Mouse (Mus musculus) forebrain, postnatal 0 days (tissue): Measurements from ENCODE around the gene Cd5. TPM values are rescaled to one million over a fixed set of nuclear protein-coding genes. Genes with fewer than 3 reads are reported as not detected.

Experiments
- ATAC-seq: fragments of 200-750 bp; cut with Nextera tagmentation; 2 replicates; pipeline ENCODE4 v1.8.0; 2017; ENCODE audit warnings: mild to moderate bottlenecking, moderate library complexity
- DNase-seq: peaks from one replicate; pipeline ENCODE4 v3.0.0-alpha.2; 2015
- H3K27ac ChIP-seq: fragments of 300-500 bp; sonication (generic); 2 replicates; pipeline ENCODE4 v1.5.1; 2014; ENCODE audit warnings: low read depth, mild to moderate bottlenecking, antibody characterized with exemption, low read length, moderate library complexity, mixed read lengths
- H3K27me3 ChIP-seq: fragments of 300-500 bp; sonication (generic); 2 replicates; pipeline ENCODE4 v1.6.1; 2014; ENCODE audit warnings: mild to moderate bottlenecking, low read length, mixed read lengths; ENCODE audit not compliant: insufficient read depth
- H3K36me3 ChIP-seq: fragments of 300-500 bp; sonication (generic); 2 replicates; pipeline ENCODE4 v1.6.1; 2014; ENCODE audit warnings: mild to moderate bottlenecking, moderate library complexity; ENCODE audit not compliant: insufficient read depth
- H3K4me1 ChIP-seq: fragments of 300-500 bp; sonication (generic); 2 replicates; pipeline ENCODE4 v1.6.1; 2014; ENCODE audit warnings: antibody characterized with exemption; ENCODE audit not compliant: insufficient read depth
- H3K4me2 ChIP-seq: fragments of 300-500 bp; sonication (generic); 2 replicates; pipeline ENCODE4 v1.6.1; 2014; ENCODE audit warnings: low read depth, mild to moderate bottlenecking, moderate library complexity
- H3K4me3 ChIP-seq: fragments of 300-500 bp; sonication (generic); 2 replicates; pipeline ENCODE4 v1.5.1; 2014; ENCODE audit warnings: low read depth, low read length, mixed read lengths
- H3K9ac ChIP-seq: fragments of 300-500 bp; sonication (generic); 2 replicates; pipeline ENCODE4 v1.6.1; 2014; ENCODE audit warnings: mild to moderate bottlenecking
- H3K9me3 ChIP-seq: fragments of 300-500 bp; sonication (generic); 2 replicates; pipeline ENCODE4 v1.6.1; 2016; ENCODE audit warnings: low read length
- CTCF ChIP-seq: sonication (generic); IDR thresholded peaks from 2 replicates; pipeline ENCODE4 v1.5.1; 2016; ENCODE audit warnings: antibody characterized with exemption, control low read depth, low read depth
- WGBS: fragments of 180-500 bp; shearing (Covaris S2); extraction: QIAGEN DNeasy Blood & Tissue Kit; methylation state at CpG from one replicate; pipeline ENCODE4 v1.1.7; 2014; 5-methylcytosine and 5-hydroxymethylcytosine counted together
- polyA plus RNA-seq: library from polyadenylated mRNA; unstranded; fragments of >200 nt; fragmentation: Nextera tagmentation; extraction: Ambion mirVana; gene quantifications from 2 replicates; pipeline ENCODE4 v1.2.1, GENCODE M21; 2015
- total RNA-seq: library from RNA; depleted of rRNA; stranded (reverse); fragments of >200 nt; gene quantifications from 2 replicates; pipeline ENCODE4 v1.2.3, GENCODE M21; 2014

Gene Cd5
- total and polyA plus RNA-seq, 2 experiments from 2014 or later: 0.10 to 0.52 TPM

DNA sequence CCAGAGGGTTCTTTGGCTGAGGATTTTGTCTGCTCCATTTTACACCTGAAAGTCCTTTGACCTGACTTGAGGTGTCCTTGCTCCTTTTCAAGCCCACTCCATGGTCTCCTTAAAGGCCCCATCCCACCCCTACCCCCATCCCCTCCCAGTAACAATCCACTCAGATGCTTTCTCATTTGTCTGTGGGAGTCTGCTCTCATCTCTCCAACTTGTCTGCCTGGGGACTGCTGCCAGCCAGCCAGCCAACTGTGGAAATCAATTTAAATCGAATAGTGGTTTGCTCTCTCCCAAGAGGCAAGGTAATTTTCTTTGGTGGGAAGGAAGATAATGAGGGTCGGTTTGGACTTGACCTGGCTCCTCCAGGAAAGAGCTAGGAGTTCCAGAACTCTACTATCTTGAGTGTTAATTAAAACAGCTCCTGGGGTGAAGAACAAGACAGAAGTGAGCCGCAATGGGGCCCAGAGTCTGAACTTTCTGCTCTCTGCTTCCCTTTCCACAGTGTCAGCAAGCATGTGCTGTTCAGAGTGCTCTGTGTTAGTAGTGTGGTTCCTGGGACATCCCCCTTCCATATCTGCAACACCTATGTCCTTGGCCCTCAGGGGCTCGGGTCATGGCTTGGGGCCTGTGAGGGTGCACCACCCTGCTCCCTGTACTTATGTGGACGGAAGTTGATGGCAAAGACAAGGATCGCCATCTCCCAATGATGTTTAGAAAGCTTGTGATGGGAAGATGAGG, 30.1 kb upstream of the Cd5 start:
- Histone ChIP-seq H3K4me2 (no peak overlapping the region), H3K36me3 (no peaks in the 10 kb centered on the region), H3K27me3 (no peaks in the 10 kb centered on the region), H3K4me1 (no peaks in the 10 kb centered on the region), H3K4me3 (no peak overlapping the region), H3K9me3 (no peaks in the 10 kb centered on the region), H3K27ac (no peak overlapping the region), H3K9ac (no peak overlapping the region)
- TF ChIP-seq CTCF: no peak
- WGBS: 63% methylated on average over 6 of the region's 6 CpGs
- DNase-seq (no peak), ATAC-seq (no peak)

DNA sequence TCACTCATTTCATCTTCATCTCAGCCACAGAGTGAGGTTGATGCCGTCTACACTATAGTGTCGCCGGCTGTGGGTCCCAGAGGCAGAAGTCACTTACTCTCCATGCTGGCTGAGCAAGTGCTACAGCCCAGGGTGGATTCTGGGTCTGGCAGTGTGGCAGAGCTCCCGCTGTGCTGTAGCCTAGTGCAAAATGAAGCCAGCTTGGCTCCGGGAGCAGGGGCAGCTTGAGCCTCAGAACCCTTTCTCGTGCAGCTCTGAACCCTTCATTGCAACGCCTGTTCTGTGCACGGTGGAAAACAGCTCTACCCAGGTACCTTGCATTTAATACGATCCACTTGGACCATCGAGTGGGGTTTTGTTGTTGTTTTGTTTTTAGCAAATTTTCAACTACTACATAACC, 28.8 kb upstream of the Cd5 start:
- no peak overlapping the region for H3K4me3 ChIP-seq
- H3K36me3 ChIP-seq: no peaks in the 10 kb centered on the region
- H3K4me1 ChIP-seq: no peaks in the 10 kb centered on the region
- ATAC-seq (no peak; the same call in 1 of the 2 replicates), DNase-seq (no peak)
- no peaks in the 10 kb centered on the region for H3K9me3 ChIP-seq
- H3K27ac ChIP-seq: no peak overlapping the region
- no peaks in the 10 kb centered on the region for H3K27me3 ChIP-seq
- H3K9ac ChIP-seq: no peak overlapping the region
- no peak for TF ChIP-seq CTCF
- no peak overlapping the region for H3K4me2 ChIP-seq
- 83% methylated on average over 10 of the region's 10 CpGs for WGBS

DNA sequence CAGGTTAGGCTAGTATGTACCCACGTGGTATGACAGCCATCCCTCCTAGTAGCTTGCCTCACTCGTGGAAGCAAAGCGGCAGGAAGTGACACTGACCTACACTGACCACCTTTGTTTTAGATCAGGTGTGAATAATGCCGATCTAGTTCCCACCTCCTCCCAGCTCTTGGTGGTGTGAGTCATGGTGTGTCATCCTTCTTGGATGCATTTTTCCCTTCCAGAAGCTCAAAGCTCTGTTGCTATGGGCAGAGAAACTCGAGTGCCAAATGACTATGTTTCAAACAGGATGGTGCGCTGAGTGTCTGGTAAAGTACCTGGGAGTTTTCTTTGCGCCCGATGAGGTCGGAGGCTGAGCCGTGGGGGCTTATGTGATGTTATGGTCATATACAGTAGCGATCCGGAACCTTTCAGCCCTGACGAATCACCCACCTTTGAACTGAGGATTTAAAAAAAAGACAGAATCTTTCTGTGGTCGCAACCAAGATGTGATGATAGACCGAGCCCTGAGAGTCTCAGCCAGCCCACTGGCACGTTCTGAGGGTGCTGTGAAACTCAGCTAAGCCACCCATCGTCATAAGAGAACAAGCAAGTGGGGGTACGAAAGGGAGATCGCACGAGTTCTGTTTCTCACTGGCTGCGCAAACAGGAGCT, 24.7 kb upstream of the Cd5 start:
- no peaks in the 10 kb centered on the region for H3K27me3 ChIP-seq
- H3K36me3 ChIP-seq: no peaks in the 10 kb centered on the region
- no peaks in the 10 kb centered on the region for H3K9me3 ChIP-seq
- no peak overlapping the region for H3K9ac ChIP-seq
- no peak overlapping the region for H3K4me3 ChIP-seq
- 80% methylated on average over 21 of the region's 21 CpGs for WGBS
- no peak for DNase-seq
- ATAC-seq: no peak
- no peak overlapping the region for H3K4me2 ChIP-seq
- no peak for TF ChIP-seq CTCF
- no peaks in the 10 kb centered on the region for H3K4me1 ChIP-seq
- H3K27ac ChIP-seq: no peak overlapping the region

DNA sequence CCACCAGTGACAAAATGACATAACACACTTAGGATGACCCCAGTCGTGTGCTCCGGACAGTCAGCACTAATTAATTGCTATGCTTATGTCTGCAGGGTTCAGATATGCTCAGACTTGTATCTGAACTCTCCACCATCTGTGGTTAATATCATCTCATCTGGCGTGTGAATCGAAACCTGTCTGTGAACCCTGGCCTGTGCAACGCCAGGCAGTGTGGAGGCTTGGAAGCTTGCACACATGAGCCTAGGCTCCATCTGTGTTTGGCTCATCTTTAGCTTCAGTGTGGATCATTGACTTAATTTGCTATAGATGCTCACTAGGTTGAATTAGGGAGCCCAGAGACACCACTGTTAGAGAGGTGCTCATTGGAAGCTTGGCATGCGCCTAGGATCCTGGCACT, 23.7 kb upstream of the Cd5 start:
- no peaks in the 10 kb centered on the region for H3K9me3 ChIP-seq
- no peak overlapping the region for H3K4me2 ChIP-seq
- H3K9ac ChIP-seq: no peak overlapping the region
- TF ChIP-seq CTCF: no peak
- no peak overlapping the region for H3K27ac ChIP-seq
- H3K4me3 ChIP-seq: no peak overlapping the region
- ATAC-seq (no peak), DNase-seq (no peak)
- no peaks in the 10 kb centered on the region for H3K36me3 ChIP-seq
- 79% methylated on average over 6 of the region's 6 CpGs for WGBS
- H3K4me1 ChIP-seq: no peaks in the 10 kb centered on the region
- no peaks in the 10 kb centered on the region for H3K27me3 ChIP-seq

DNA sequence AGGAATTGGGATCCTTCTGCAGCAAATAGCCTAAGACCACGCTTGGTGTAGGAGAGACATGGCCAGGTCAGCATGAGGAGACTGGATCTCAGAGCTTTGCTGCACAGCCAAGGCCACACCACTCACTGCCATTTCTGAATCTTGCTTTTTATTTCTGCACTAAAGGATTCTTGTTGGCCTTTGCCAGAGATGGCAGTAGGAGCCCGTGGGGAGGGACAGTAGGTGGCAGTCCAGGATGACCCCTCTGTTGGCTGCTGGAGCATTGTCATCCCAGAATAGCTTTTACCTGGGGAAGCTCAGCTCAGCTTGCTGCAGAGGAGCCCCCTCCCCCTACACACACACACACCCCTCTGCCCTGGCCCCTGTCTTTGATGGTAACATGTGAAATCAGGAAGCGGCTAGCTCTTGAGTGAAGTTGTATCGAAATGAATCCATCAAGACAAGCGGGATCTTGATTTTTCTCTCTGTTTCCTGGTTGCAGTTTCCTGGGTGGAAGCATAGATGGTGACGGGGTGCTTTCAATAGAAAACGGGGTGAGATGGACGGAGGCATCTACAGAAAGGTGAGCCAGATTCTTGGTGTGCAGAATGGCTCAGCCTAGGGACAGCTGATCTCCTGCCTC, 23.1 kb upstream of the Cd5 start:
- Histone ChIP-seq H3K4me2 (no peak overlapping the region), H3K27me3 (no peaks in the 10 kb centered on the region), H3K4me1 (no peaks in the 10 kb centered on the region), H3K4me3 (no peak overlapping the region), H3K9ac (no peak overlapping the region), H3K27ac (no peak overlapping the region), H3K9me3 (no peaks in the 10 kb centered on the region), H3K36me3 (no peaks in the 10 kb centered on the region)
- WGBS: 88% methylated on average over 8 of the region's 8 CpGs
- no peak for TF ChIP-seq CTCF
- no peak for ATAC-seq
- DNase-seq: no peak

DNA sequence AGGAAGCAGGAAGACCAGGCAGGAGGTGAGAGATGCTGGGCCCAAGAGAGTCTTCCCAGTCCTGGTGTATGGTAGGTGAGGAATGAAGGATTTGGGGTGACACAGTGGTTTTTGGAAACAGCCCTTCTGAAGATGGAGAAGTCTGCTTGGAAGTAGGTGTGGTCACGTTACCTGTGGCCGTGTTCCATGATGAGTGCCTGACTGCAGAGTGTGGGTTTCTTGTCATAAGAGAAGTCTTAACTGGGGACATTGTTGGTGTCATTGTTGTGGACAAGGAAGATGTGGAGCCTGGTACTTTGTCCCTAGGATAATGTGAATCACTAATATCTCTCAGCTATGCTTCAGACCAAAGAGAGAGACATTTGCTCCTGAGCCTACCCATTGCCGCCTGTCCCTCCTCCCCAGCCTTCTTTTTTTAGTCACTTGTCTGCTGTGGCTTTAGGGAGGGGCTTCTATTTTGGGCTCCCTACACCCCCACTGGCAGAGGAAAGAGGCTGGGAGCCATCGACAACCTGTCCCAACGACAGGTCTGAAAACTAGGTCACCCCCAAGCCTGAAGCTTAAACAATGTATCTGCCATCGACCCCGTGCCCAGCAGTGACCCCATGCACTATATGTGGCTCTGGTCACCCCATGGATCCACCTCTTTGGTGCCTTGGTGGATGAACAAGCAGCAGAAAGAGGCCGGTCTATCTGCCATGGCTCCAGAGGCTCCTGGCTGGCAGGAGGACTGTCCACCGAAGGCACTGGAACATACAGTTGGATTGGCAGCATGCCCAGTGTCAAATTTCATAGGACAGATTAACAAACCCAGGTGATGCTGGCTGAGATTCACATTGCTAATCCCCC, 21.4 kb upstream of the Cd5 start:
- Histone ChIP-seq H3K27ac (no peak overlapping the region), H3K4me3 (no peak overlapping the region), H3K27me3 (no peaks in the 10 kb centered on the region), H3K9ac (no peak overlapping the region), H3K4me2 (no peak overlapping the region), H3K9me3 (no peaks in the 10 kb centered on the region), H3K4me1 (no peaks in the 10 kb centered on the region), H3K36me3 (no peaks in the 10 kb centered on the region)
- no peak for DNase-seq
- no peak for ATAC-seq
- 82% methylated on average over 9 of the region's 9 CpGs for WGBS
- TF ChIP-seq CTCF: no peak
